Mouse (Mus musculus) naive thymus-derived CD4-positive, alpha-beta T cell, adult 2 months (primary cell): ENCODE measurements around the gene Cplx2.

Experiments used
- DNase-seq: peaks from one replicate; pipeline ENCODE4 v3.0.0-alpha.2; 2011; ENCODE audit warnings: low read depth

Cplx2 gene

GRCm38 (mm10) chr13:54403224-54404070 lies 32.3 kb downstream of the Cplx2 start:
- DNase-seq, result no peak

- DNase-seq, result no peak
These were observed 33.1 kb downstream of the Cplx2 start for GRCm38 (mm10) chr13:54404205-54404604.

GRCm38 (mm10) chr13:54405805-54406204 lies 34.7 kb downstream of the Cplx2 start:
- DNase-seq, result no peak

- DNase-seq, result no peak
These were observed 40.5 kb downstream of the Cplx2 start for GRCm38 (mm10) chr13:54411656-54412055.

GRCm38 (mm10) chr13:54412236-54412635 lies 41.1 kb downstream of the Cplx2 start:
- no peak for DNase-seq

- DNase-seq, result no peak
These were observed 41.6 kb downstream of the Cplx2 start for GRCm38 (mm10) chr13:54412721-54413120.

- DNase-seq, result no peak
These were observed 43.9 kb downstream of the Cplx2 start for GRCm38 (mm10) chr13:54415059-54415458.

GRCm38 (mm10) chr13:54418781-54419327 lies 47.7 kb downstream of the Cplx2 start:
- no peak for DNase-seq

- DNase-seq, result no peak
These were observed 49.1 kb downstream of the Cplx2 start for GRCm38 (mm10) chr13:54420226-54420625.

GRCm38 (mm10) chr13:54425269-54425668 lies 54.1 kb downstream of the Cplx2 start:
- DNase-seq, result no peak

GRCm38 (mm10) chr13:54426781-54427655 lies 55.9 kb downstream of the Cplx2 start:
- DNase-seq, result no peak

GRCm38 (mm10) chr13:54428771-54429170 lies 57.6 kb downstream of the Cplx2 start:
- DNase-seq, result no peak

- no peak for DNase-seq
These were observed 58.9 kb downstream of the Cplx2 start for GRCm38 (mm10) chr13:54430051-54430450.

GRCm38 (mm10) chr13:54431161-54431560 lies 60.0 kb downstream of the Cplx2 start:
- DNase-seq, result no peak
